Mouse (Mus musculus): ENCODE results near the gene Baz1b. TPM values are rescaled to one million over a fixed set of nuclear protein-coding genes. Genes with fewer than 3 reads are reported as not detected.

The Baz1b gene
- total and polyA plus RNA-seq, 3 experiments, result 44.5 to 81.5 (median 72.9) TPM

DNA sequence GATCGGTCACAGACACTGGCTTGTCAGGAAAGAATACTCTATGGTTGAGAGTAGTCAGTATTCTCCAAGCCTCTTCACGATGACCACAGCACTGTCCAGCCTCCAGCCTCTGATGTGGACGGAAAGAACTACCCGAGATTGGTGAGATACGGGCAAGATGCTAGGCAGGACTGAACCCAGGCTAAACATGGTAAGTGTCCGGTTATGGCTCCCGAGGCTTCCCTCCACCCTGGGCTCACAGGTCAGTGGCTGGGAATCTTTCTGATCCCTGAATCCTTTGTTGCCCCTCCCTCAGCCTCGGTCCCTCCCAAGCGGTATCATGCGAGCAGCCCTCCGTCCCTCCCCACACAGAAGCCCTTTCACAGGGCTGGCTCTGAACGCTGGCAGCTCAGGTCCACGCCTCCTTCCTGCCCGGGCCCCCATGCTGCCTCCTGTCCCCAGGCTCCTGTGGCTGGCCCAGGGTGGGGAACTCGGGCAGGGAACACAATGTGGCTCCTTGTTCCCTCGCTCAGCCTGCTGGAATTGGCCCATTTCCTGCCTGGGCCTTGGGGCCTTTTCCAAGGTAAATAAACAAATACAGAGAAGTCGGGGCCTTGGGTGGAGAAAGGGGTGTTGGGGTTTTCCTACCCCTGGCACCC is 76.9 kb downstream of the Baz1b start:
- Histone ChIP-seq H3K4me3 (ENCODE audit: control insufficient read depth in 1 of 2, insufficient read depth in 1 of 2, low read depth in 2 of 2, low read length in 2 of 2) (no peak overlapping the region), H3K27ac (ENCODE audit: control insufficient read depth, low read depth, low read length) (no peak overlapping the region), H3K27me3 (ENCODE audit: control insufficient read depth in 1 of 2, insufficient read depth in 2 of 2, low read length in 2 of 2) (peaks cover 0 to 11% of the 10 kb centered on the region in 2 experiments; a peak in 3 of 4 replicates), H3K4me1 (ENCODE audit: control insufficient read depth in 1 of 2, insufficient read depth in 2 of 2, low read length in 2 of 2) (no peaks in the 10 kb centered on the region), H3K9ac (ENCODE audit: control insufficient read depth, low read depth, low read length, poor library complexity, severe bottlenecking) (no peak overlapping the region), H3K79me2 (ENCODE audit: control insufficient read depth, insufficient read depth, low read length, poor library complexity) (no peaks in the 10 kb centered on the region), H3K36me3 (ENCODE audit: control insufficient read depth in 1 of 2, insufficient read depth in 2 of 2, low read length in 2 of 2) (no peaks in the 10 kb centered on the region), H3K9me3 (replicated peaks; ENCODE audit: insufficient read depth, low read length) (no peaks in the 10 kb centered on the region)
- no peak for TF ChIP-seq RAD21 (IDR thresholded peaks at IDR 0.05; ENCODE audit: low read depth, low read length)
- no peak for TF ChIP-seq MAFK (IDR thresholded peaks at IDR 0.05; ENCODE audit: borderline replicate concordance, low read depth, low read length)
- TF ChIP-seq SMC3 (IDR thresholded peaks at IDR 0.05; ENCODE audit: low read depth, low read length), result no peak
- no peak for TF ChIP-seq MXI1 (IDR thresholded peaks at IDR 0.05; ENCODE audit: low read depth, low read length)
- no peak for TF ChIP-seq UBTF (IDR thresholded peaks at IDR 0.05; ENCODE audit: borderline replicate concordance, insufficient read depth, low read depth, low read length)
- no peak for TF ChIP-seq ZMIZ1 (IDR thresholded peaks at IDR 0.05; ENCODE audit: low read depth, low read length)
- TF ChIP-seq ZKSCAN1 (IDR thresholded peaks at IDR 0.05; ENCODE audit: low read depth, low read length), result no peak
- TF ChIP-seq RCOR1 (IDR thresholded peaks at IDR 0.05; ENCODE audit: low read depth, low read length), result no peak
- DNase-seq (ENCODE audit: low read depth, low spot score), result no peak

DNA sequence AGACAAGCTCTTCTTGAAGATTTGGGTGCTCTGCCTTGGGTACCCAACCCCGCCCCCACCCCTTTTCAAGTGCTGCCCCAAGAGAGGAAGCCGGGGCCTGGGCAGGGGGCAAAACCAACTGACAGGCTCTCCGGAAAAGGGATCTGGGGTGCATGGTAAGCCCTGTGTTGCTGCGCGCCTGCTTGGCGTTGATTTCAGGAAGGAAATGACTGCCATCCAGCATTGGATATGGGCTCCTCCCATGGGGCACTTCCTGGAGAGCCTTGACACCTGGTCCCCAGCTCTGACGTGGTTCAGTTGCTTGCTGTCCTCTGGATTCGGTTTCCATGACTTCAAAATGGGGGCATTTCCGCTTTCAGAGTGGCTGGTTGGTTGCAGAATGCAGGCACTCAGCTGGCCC is 77.5 kb downstream of the Baz1b start:
- Histone ChIP-seq H3K4me1 (ENCODE audit: control insufficient read depth in 1 of 2, insufficient read depth in 2 of 2, low read length in 2 of 2) (no peaks in the 10 kb centered on the region), H3K27ac (ENCODE audit: control insufficient read depth, low read depth, low read length) (no peak overlapping the region), H3K36me3 (ENCODE audit: control insufficient read depth in 1 of 2, insufficient read depth in 2 of 2, low read length in 2 of 2) (no peaks in the 10 kb centered on the region), H3K4me3 (ENCODE audit: control insufficient read depth in 1 of 2, insufficient read depth in 1 of 2, low read depth in 2 of 2, low read length in 2 of 2) (no peak overlapping the region), H3K9ac (ENCODE audit: control insufficient read depth, low read depth, low read length, poor library complexity, severe bottlenecking) (no peak overlapping the region), H3K9me3 (replicated peaks; ENCODE audit: insufficient read depth, low read length) (no peaks in the 10 kb centered on the region), H3K79me2 (ENCODE audit: control insufficient read depth, insufficient read depth, low read length, poor library complexity) (no peaks in the 10 kb centered on the region), H3K27me3 (ENCODE audit: control insufficient read depth in 1 of 2, insufficient read depth in 2 of 2, low read length in 2 of 2) (peaks cover 0 to 11% of the 10 kb centered on the region in 2 experiments; a peak in 3 of 4 replicates)
- TF ChIP-seq GATA1 (IDR thresholded peaks at IDR 0.05; ENCODE audit: low read depth, low read length), result no peak
- no peak for TF ChIP-seq JUND (IDR thresholded peaks at IDR 0.05; ENCODE audit: low read depth, low read length)
- no peak for TF ChIP-seq HCFC1 (IDR thresholded peaks at IDR 0.05; ENCODE audit: low read depth, low read length)
- TF ChIP-seq BHLHE40 (IDR thresholded peaks at IDR 0.05; ENCODE audit: borderline replicate concordance, low read depth, low read length), result no peak
- TF ChIP-seq SIN3A (IDR thresholded peaks at IDR 0.05; ENCODE audit: low read length), result no peak
- TF ChIP-seq ETS1 (IDR thresholded peaks at IDR 0.05; ENCODE audit: low read depth, low read length), result no peak
- no peak for TF ChIP-seq POLR2A (IDR thresholded peaks at IDR 0.05; ENCODE audit: control insufficient read depth in 1 of 2, insufficient read depth in 1 of 2, low read depth in 1 of 2, low read length in 2 of 2, poor library complexity in 1 of 2)
- TF ChIP-seq MYB (IDR thresholded peaks at IDR 0.05; ENCODE audit: low read depth, low read length), result no peak
- TF ChIP-seq RAD21 (IDR thresholded peaks at IDR 0.05; ENCODE audit: low read depth, low read length), result no peak
- no peak for TF ChIP-seq RCOR1 (IDR thresholded peaks at IDR 0.05; ENCODE audit: low read depth, low read length)
- no peak for DNase-seq (ENCODE audit: low read depth, low spot score)
